Mouse (Mus musculus): ENCODE results near the gene Alk. TPM values are rescaled to one million over a fixed set of nuclear protein-coding genes. Genes with fewer than 3 reads are reported as not detected.

Alk gene
- total and polyA plus RNA-seq, 3 experiments = 0.02 TPM; not detected in 2

- Histone ChIP-seq H3K36me3 (ENCODE audit: control insufficient read depth, insufficient read depth, low read length) (no peaks in the 10 kb centered on the region), H3K9ac (ENCODE audit: low read depth, low read length) (no peak overlapping the region), H3K4me3 (no peak overlapping the region), H3K27me3 (ENCODE audit: control insufficient read depth, insufficient read depth, low read length) (no peaks in the 10 kb centered on the region), H3K79me2 (replicated peaks; ENCODE audit: control insufficient read depth, insufficient read depth, low read length) (no peaks in the 10 kb centered on the region), H3K27ac (no peak overlapping the region), H3K4me1 (ENCODE audit: control insufficient read depth, insufficient read depth, low read length) (no peaks in the 10 kb centered on the region)
- intact Hi-C loops (cut with DNase I) = no loop called here
- 83% methylated on average over 3 of the region's 3 CpGs for WGBS
- TF ChIP-seq EP300 (IDR thresholded peaks at IDR 0.05; ENCODE audit: insufficient read depth, low read depth, low read length) = no peak
- no peak for TF ChIP-seq CTCF (IDR thresholded peaks at IDR 0.05)
- no peak for TF ChIP-seq POLR2A (IDR thresholded peaks at IDR 0.05; ENCODE audit: insufficient read depth, low read depth, low read length)
- DNase-seq = no peak
Measured at GRCm38 (mm10) chr17:71862184-71862583, 742.2 kb downstream of the Alk start.

GRCm38 (mm10) chr17:71831960-71832359 is 772.5 kb downstream of the Alk start:
- no peaks in the 10 kb centered on the region for H3K36me3 ChIP-seq (ENCODE audit: control insufficient read depth, insufficient read depth, low read length)
- no peak for DNase-seq
- TF ChIP-seq POLR2A (IDR thresholded peaks at IDR 0.05; ENCODE audit: insufficient read depth, low read depth, low read length) (no peak), CTCF (IDR thresholded peaks at IDR 0.05) (no peak), EP300 (IDR thresholded peaks at IDR 0.05; ENCODE audit: insufficient read depth, low read depth, low read length) (no peak)
- no peaks in the 10 kb centered on the region for H3K27me3 ChIP-seq (ENCODE audit: control insufficient read depth, insufficient read depth, low read length)
- WGBS = 79% methylated on average over 3 of the region's 3 CpGs
- H3K9ac ChIP-seq (ENCODE audit: low read depth, low read length) = no peak overlapping the region
- intact Hi-C loops (cut with DNase I) = no loop called here
- no peaks in the 10 kb centered on the region for H3K79me2 ChIP-seq (replicated peaks; ENCODE audit: control insufficient read depth, insufficient read depth, low read length)
- no peak overlapping the region for H3K27ac ChIP-seq
- H3K4me1 ChIP-seq (ENCODE audit: control insufficient read depth, insufficient read depth, low read length) = no peaks in the 10 kb centered on the region
- no peak overlapping the region for H3K4me3 ChIP-seq

GRCm38 (mm10) chr17:71828647-71829414 is 775.6 kb downstream of the Alk start:
- 57% methylated on average over 12 of the region's 12 CpGs for WGBS
- no peaks in the 10 kb centered on the region for H3K79me2 ChIP-seq (replicated peaks; ENCODE audit: control insufficient read depth, insufficient read depth, low read length)
- no peak for TF ChIP-seq POLR2A (IDR thresholded peaks at IDR 0.05; ENCODE audit: insufficient read depth, low read depth, low read length)
- no peak for TF ChIP-seq EP300 (IDR thresholded peaks at IDR 0.05; ENCODE audit: insufficient read depth, low read depth, low read length)
- no peak for TF ChIP-seq CTCF (IDR thresholded peaks at IDR 0.05)
- no peaks in the 10 kb centered on the region for H3K36me3 ChIP-seq (ENCODE audit: control insufficient read depth, insufficient read depth, low read length)
- intact Hi-C loops (cut with DNase I) = no loop called here
- no peaks in the 10 kb centered on the region for H3K27me3 ChIP-seq (ENCODE audit: control insufficient read depth, insufficient read depth, low read length)
- no peaks in the 10 kb centered on the region for H3K4me1 ChIP-seq (ENCODE audit: control insufficient read depth, insufficient read depth, low read length)
- no peak overlapping the region for H3K27ac ChIP-seq
- H3K4me3 ChIP-seq = no peak overlapping the region
- H3K9ac ChIP-seq (ENCODE audit: low read depth, low read length) = no peak overlapping the region
- DNase-seq = no peak

GRCm38 (mm10) chr17:71827627-71828026 is 776.8 kb downstream of the Alk start:
- H3K36me3 ChIP-seq (ENCODE audit: control insufficient read depth, insufficient read depth, low read length) = no peaks in the 10 kb centered on the region
- no peaks in the 10 kb centered on the region for H3K79me2 ChIP-seq (replicated peaks; ENCODE audit: control insufficient read depth, insufficient read depth, low read length)
- H3K9ac ChIP-seq (ENCODE audit: low read depth, low read length) = no peak overlapping the region
- no peak for DNase-seq
- no peak overlapping the region for H3K27ac ChIP-seq
- no peaks in the 10 kb centered on the region for H3K27me3 ChIP-seq (ENCODE audit: control insufficient read depth, insufficient read depth, low read length)
- intact Hi-C loops (cut with DNase I) = no loop called here
- H3K4me3 ChIP-seq = no peak overlapping the region
- WGBS = 55% methylated on average over 8 of the region's 8 CpGs
- no peaks in the 10 kb centered on the region for H3K4me1 ChIP-seq (ENCODE audit: control insufficient read depth, insufficient read depth, low read length)
- TF ChIP-seq CTCF (IDR thresholded peaks at IDR 0.05) = no peak
- no peak for TF ChIP-seq EP300 (IDR thresholded peaks at IDR 0.05; ENCODE audit: insufficient read depth, low read depth, low read length)

GRCm38 (mm10) chr17:71826603-71827002 is 777.8 kb downstream of the Alk start:
- no peak for DNase-seq
- intact Hi-C loops (cut with DNase I) = no loop called here
- TF ChIP-seq POLR2A (IDR thresholded peaks at IDR 0.05; ENCODE audit: insufficient read depth, low read depth, low read length) = no peak
- no peak for TF ChIP-seq CTCF (IDR thresholded peaks at IDR 0.05)
- no peak for TF ChIP-seq EP300 (IDR thresholded peaks at IDR 0.05; ENCODE audit: insufficient read depth, low read depth, low read length)
- no peaks in the 10 kb centered on the region for H3K4me1 ChIP-seq (ENCODE audit: control insufficient read depth, insufficient read depth, low read length)
- no peak overlapping the region for H3K4me3 ChIP-seq
- H3K27ac ChIP-seq = no peak overlapping the region
- H3K27me3 ChIP-seq (ENCODE audit: control insufficient read depth, insufficient read depth, low read length) = no peaks in the 10 kb centered on the region
- no peaks in the 10 kb centered on the region for H3K79me2 ChIP-seq (replicated peaks; ENCODE audit: control insufficient read depth, insufficient read depth, low read length)
- WGBS = 25% methylated on average over 3 of the region's 3 CpGs
- H3K36me3 ChIP-seq (ENCODE audit: control insufficient read depth, insufficient read depth, low read length) = no peaks in the 10 kb centered on the region
- H3K9ac ChIP-seq (ENCODE audit: low read depth, low read length) = no peak overlapping the region

GRCm38 (mm10) chr17:71823622-71824306 is 780.7 kb downstream of the Alk start:
- Histone ChIP-seq H3K9ac (ENCODE audit: low read depth, low read length) (no peak overlapping the region), H3K79me2 (replicated peaks; ENCODE audit: control insufficient read depth, insufficient read depth, low read length) (no peaks in the 10 kb centered on the region), H3K4me3 (no peak overlapping the region), H3K27ac (no peak overlapping the region), H3K27me3 (ENCODE audit: control insufficient read depth, insufficient read depth, low read length) (no peaks in the 10 kb centered on the region), H3K36me3 (ENCODE audit: control insufficient read depth, insufficient read depth, low read length) (no peaks in the 10 kb centered on the region), H3K4me1 (ENCODE audit: control insufficient read depth, insufficient read depth, low read length) (no peaks in the 10 kb centered on the region)
- intact Hi-C loops (cut with DNase I) = no loop called here
- DNase-seq = no peak
- WGBS = 83% methylated on average over 8 of the region's 8 CpGs
- no peak for TF ChIP-seq CTCF (IDR thresholded peaks at IDR 0.05)

Other genes with a start within 250 kb of the Alk start
- 10 to 100 TPM; 35.6 to 36.4 TPM for gene Ypel5, start 231.8 kb upstream of the Alk start, total RNA-seq (2021)
- 26.6 and 30.8 TPM in 2 replicates for gene Ypel5, start 231.8 kb upstream of the Alk start, polyA plus RNA-seq (2012; rRNA removed)